Mouse (Mus musculus): ENCODE data around the gene Zfp940.

Gene Zfp940

GRCm38 (mm10) chr7:29812244-29812643 is 41.2 kb downstream of the Zfp940 start:
- no peak for DNase-seq (ENCODE audit: low spot score)

GRCm38 (mm10) chr7:29807046-29807445 is 46.4 kb downstream of the Zfp940 start:
- DNase-seq (ENCODE audit: low spot score), result no peak

GRCm38 (mm10) chr7:29792906-29793305 is 60.6 kb downstream of the Zfp940 start:
- no peak for DNase-seq (ENCODE audit: low spot score)

- no peak for DNase-seq (ENCODE audit: low spot score)
Observed at GRCm38 (mm10) chr7:29785888-29786287, 67.6 kb downstream of the Zfp940 start.

GRCm38 (mm10) chr7:29785023-29785422 is 68.4 kb downstream of the Zfp940 start:
- DNase-seq (ENCODE audit: low spot score), result no peak

GRCm38 (mm10) chr7:29783871-29784551 is 69.5 kb downstream of the Zfp940 start, which contains the start of gene Zfp30:
Gene Zfp30 (plus strand): TSS chr7:29783998.
- peak; percentile 75 for DNase-seq (ENCODE audit: low spot score)

Measured in c-Kit-positive CD71-positive TER-119-positive erythroid progenitor cells, embryonic 14.5 days (primary cell).